Mouse (Mus musculus) retina, postnatal 1 day (tissue): ENCODE data around the gene Gm6356.
"Not testable (repeated sequence)": the region's sequence is repeated elsewhere in the genome, so short reads cannot be mapped to it uniquely, and the experiment has no call there.

Source experiments
- DNase-seq: peaks from one replicate; pipeline ENCODE4 v3.0.0-alpha.2; 2012

Gm6356 gene

GRCm38 (mm10) chr14:6973718-6974117 lies at the start of gene Gm6356:
Gene Gm6356 (minus strand): TSS chr14:6973818.
- DNase-seq, result not testable (repeated sequence)
